Mouse (Mus musculus) heart, postnatal 10 days (tissue): Measurements from ENCODE around the gene Aatf. TPM values are rescaled to one million over a fixed set of nuclear protein-coding genes. Genes with fewer than 3 reads are reported as not detected.
A peak's percentile ranks its signal among the peaks of the same experiment; 100 is the strongest.
"Not testable (repeated sequence)": the region's sequence is repeated elsewhere in the genome, so short reads cannot be mapped to it uniquely, and the experiment has no call there.

Experiments
- DNase-seq, 2 experiments: peaks; one replicate each; pipeline ENCODE4 v3.0.0; 2021
- intact Hi-C: fragments of 180-260 bp; cut with DNase I; formaldehyde crosslinking; loops from one replicate; pipeline ENCODE4 v1.15.1; 2025
- total RNA-seq, 2 experiments: library from RNA; stranded (reverse); gene quantifications; 2 replicates each; pipeline ENCODE4 v1.2.3; 2021

Aatf gene
- total RNA-seq, 2 experiments from 2014 or later, result 14.9 to 15.0 TPM

DNA sequence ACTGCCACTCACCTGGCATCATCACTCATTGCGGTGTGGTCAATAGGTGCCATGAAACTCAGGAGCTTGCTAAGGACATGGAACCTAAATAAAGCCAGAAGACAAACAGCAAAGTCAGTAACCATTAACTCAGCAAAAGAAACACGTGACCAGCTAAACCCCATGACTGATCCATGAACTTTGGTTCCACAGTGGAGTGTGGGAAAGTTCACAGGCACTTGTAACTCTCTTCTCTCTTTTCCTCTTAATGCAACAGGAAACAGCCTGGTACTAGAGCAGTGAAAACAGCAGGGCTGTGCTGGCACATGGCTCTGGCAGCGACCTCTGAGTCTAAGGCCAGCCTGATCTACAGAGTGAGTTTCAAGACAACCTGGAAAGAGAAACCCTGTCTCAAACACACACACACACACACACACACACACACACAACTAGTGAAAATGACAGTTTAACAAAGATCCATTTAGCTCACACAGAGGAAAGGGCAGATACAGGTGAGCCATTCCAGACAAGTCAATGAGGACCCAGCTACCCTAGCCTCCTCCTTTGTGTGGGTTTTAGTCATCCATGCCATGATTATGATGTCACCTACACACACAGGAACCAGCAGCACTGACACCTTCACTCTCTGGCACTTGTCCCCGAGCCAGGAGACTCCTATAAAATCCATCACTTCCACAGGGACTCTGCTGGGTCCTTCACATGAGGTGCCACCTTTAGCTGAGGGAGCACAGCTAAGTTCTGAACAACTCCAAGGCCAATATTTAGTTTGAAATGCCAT is 70.6 kb downstream of the Aatf start:
- intact Hi-C loops, result no loop called here
- no peak for DNase-seq

GRCm38 (mm10) chr11:84440402-84440801 is 72.9 kb downstream of the Aatf start:
- no peak for DNase-seq
- intact Hi-C loops, result no loop called here

DNA sequence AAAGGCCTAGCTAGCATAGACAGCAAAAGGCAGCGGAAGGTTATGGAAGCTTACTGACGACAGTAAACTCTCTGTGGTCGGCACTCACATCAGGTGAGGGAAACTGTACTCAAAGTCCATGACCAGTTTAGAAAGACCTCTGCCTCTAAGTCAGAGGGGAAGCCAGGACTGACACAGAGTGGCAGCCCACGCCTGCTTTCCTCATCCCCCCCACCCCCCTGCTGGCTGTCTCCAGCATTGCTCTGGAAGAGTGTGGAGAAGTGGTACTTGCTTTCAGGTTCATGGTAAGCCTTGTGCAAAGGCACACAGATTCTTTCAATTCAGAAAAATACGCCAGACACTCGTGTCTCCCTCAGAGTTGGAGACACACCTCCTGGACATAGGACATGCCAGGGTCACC is 78.4 kb downstream of the Aatf start:
- no peak for DNase-seq
- intact Hi-C loops, result no loop called here

- intact Hi-C loops, result no loop called here
- no peak for DNase-seq
Measured at GRCm38 (mm10) chr11:84430336-84430735, 83.0 kb downstream of the Aatf start.

DNA sequence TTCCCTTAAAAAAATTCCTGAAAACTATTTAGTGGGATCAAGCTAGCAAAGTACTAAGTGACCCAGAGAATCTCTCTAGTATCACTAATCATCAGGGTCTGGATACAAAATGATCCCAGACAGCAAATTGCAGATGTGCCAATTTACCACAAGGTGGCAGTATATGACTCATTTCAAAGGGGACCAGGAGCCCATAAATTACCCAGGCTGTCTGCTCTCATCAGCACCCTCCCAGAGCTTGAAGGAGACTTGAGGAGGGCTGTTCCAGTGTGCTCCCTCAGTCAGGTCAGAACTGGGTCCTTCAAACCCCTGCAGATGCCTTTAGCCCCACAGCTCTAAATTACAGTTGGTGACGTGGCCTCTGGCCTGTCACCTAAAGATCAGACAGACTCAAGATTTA is 83.7 kb downstream of the Aatf start:
- intact Hi-C loops, result loop anchor here (1.0 to 10.0 kb wide), 4 partner anchors 145 to 388 kb away; partner anchors contain the start of gene Mrm1
- peak; percentile 34 to 47 for DNase-seq

- intact Hi-C loops, result loop anchor here (5.0 to 10.0 kb wide), 3 partner anchors 142 to 391 kb away; partner anchors contain the start of gene Mrm1
Measured at GRCm38 (mm10) chr11:84426633-84426998, 86.7 kb downstream of the Aatf start.

DNA sequence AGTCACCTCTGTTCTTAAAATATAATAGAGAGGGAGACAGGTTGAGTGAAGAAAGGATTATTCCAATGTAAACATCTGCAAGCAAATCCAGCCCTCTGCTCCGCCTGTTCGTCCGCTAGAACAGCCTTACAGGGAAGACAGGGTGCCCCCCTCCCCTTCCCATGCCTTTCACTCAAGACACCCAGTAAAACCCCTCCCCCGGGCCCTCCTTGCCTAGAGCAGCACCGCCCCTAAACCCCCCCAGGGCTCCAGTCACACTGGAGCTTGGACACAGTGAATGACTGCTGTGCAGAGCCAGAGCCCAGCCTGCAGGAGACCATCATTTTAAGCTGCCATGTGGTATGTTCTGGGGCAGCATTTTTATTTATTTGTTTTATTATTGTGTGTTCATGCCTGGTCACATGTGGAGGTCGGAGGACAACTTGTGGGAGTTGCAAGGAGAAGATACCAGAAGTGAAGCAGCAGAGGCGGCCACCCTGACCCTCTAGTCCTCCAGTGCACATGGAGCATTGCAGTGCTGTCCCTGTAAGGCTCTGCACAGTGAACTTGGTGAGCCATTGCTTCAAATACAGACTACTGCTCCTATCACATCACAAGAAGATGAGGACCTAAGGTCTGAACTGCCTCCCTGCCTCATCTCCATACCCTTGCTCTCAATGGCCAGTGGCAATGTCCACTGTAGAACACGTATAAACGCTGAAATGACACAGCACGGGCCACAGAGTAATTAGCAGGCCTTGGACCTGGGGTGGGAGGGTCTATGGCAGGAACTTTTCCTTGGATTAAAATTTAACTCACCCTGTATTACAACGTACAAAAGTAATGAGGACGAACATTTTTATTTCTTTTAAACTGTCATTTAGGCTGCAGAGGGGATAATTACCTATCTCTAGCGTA is 87.3 kb downstream of the Aatf start:
- intact Hi-C loops, result loop anchor here (5.0 to 10.0 kb wide), 3 partner anchors 141 to 391 kb away; partner anchors contain the start of gene Mrm1
- no peak for DNase-seq

More at GRCm38 (mm10) chr11:84426633-84426998, 86.7 kb downstream of the Aatf start:
- DNase-seq, result no peak

DNA sequence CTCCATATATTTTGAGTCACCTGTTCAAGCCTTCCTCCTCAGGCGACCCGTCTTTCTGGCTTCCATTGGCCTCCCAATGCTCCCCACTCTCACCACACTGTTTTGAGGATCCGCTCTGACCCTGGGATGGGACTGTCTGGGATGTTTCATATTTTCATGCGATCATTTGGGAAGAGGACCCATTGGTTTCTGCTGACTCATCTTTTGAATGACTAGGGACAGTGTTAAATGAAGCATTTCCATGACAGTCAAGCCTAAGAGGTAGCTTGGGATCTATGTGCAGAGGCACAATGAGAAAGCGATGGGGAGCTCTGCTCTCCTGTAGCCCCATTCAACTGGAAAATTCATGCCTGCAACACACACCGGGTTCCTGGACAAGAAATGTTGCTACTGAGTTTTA is 92.5 kb downstream of the Aatf start:
- intact Hi-C loops, result loop anchor here (10.0 kb wide), 1 partner anchor 136 kb away; no protein-coding TSS in a partner anchor

DNA sequence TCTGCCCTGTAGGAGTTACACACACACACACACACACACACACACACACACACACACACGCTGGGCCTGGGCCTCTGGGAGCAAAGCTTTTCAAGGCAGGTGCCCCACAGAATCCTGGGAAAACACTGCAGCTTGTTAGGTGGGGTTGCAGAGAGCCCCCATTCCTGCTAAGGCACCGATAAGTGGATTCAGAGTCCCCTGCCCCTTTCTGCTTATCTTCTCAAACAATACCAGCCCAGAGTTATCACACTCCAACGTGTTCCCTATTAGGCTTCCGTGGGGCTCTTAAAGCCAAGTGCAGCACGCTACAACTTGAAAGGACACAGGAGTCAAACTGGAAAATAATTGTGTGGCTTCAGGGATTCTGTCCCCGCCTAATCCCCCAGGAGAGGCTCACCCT is 100.2 kb downstream of the Aatf start:
- intact Hi-C loops, result no loop called here
- DNase-seq, result no peak

More for the DNA sequence above, 92.5 kb downstream of the Aatf start:
- DNase-seq, result no peak

GRCm38 (mm10) chr11:84412201-84412934 is 101.0 kb downstream of the Aatf start:
- intact Hi-C loops, result no loop called here
- no peak for DNase-seq

GRCm38 (mm10) chr11:84411642-84412018 is 101.7 kb downstream of the Aatf start:
- DNase-seq, result no peak
- intact Hi-C loops, result no loop called here

DNA sequence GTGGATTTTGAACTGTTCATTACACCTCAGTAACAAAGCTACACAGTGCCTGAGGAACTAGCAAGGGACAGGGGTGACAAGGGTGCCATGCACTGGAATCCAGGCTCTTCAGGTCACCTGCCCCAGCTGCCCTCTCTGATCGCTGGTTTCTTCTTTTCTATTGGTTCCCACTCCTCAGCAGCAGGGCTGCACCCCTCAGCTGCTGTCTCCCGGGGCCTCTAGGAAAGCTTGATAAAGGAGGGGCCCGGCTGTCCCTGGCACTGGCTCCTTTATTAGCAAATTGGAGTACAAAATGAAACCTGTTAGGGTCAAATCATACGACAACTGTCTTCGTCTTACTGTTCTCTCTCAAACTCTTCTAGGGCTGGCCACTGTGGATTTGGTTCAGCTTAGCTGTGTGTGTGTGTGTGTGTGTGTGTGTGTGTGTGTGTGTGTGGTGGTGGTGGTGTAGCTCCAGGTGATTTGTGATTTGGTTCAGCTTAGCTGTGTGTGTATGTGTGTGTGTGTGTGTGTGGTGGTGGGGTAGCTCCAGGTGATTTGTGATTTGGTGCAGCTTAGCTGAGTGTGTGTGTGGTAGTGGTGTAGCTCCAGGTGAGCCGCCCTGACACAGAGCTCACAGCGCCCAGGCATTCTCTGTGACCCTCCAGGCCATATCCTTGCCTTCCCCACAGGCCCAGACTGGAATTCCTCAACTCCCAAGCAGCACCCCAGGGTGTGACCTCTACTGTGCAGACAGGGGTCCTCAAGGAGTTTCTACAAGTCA is 102.3 kb downstream of the Aatf start:
- intact Hi-C loops, result no loop called here
- DNase-seq, result no peak

GRCm38 (mm10) chr11:84410383-84410782 is 102.9 kb downstream of the Aatf start:
- intact Hi-C loops, result no loop called here
- no peak for DNase-seq

GRCm38 (mm10) chr11:84406733-84407132 is 106.6 kb downstream of the Aatf start:
- intact Hi-C loops, result no loop called here
- no peak for DNase-seq

GRCm38 (mm10) chr11:84395010-84395409 is 118.3 kb downstream of the Aatf start:
- peak; percentile 34 to 39 for DNase-seq
- intact Hi-C loops, result no loop called here

GRCm38 (mm10) chr11:84393571-84393970 is 119.8 kb downstream of the Aatf start:
- DNase-seq, result no peak
- intact Hi-C loops, result loop anchor here (5.0 kb wide), 1 partner anchor 131 kb away; no protein-coding TSS in a partner anchor

- not testable (repeated sequence) for DNase-seq
- intact Hi-C loops, result loop anchor here (5.0 kb wide), 1 partner anchor 130 kb away; no protein-coding TSS in a partner anchor
Measured at GRCm38 (mm10) chr11:84392066-84392465, 121.3 kb downstream of the Aatf start.

GRCm38 (mm10) chr11:84391126-84391525 is 122.2 kb downstream of the Aatf start:
- DNase-seq, result no peak
- intact Hi-C loops, result loop anchor here (5.0 kb wide), 1 partner anchor 129 kb away; no protein-coding TSS in a partner anchor

DNA sequence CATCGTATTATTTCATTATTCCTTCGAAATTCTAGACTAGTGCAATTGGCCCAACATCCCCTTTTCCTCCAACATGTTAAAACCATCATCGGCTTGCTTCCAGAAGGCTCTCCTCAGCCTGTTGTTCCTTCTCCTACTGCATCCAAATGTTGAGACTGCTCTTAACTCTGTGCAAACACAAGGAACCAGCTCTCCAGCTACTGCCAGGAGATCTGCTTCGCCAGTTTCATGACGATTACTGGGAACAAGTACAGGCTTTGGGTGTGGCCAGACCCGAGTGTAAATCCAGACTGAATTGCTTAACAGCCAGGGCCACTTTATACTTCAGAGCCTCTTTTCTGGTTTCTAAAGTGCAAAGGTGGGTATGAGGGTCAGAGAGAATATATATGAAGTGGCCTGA is 124.0 kb downstream of the Aatf start:
- intact Hi-C loops, result no loop called here
- peak; percentile 48 to 58 for DNase-seq

DNA sequence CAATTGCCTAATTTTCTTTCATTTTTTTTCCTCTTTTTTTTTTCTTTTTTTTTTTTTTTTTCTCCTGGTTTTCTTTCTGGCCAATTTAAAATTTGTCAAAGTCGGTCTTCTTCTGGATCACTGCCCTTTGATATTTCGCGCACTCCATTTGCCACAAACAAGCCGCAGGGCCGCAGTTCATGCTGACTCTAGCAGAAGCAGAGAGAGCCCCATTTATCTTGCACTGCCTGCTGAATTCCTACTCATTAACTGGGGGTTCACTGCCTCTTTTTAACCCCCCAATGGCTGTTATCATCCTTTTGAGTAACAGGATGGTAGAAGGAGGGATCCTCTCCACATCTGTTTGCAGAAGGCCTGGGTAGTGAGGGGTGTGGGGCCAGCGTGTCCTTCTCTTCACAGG is 129.4 kb downstream of the Aatf start:
- intact Hi-C loops, result no loop called here
- no peak for DNase-seq
